Mouse (Mus musculus): ENCODE data around the gene Taar2.

- TF ChIP-seq CTCF (conservative IDR thresholded peaks at IDR 0.05; ENCODE audit: insufficient read depth, insufficient read length, low read depth, low read length) = no peak
- TF ChIP-seq POLR2A (IDR thresholded peaks at IDR 0.05; ENCODE audit: low read depth, low read length) = no peak
Measured at GRCm38 (mm10) chr10:23977958-23978357, 39.6 kb downstream of the Taar2 start.

All from kidney, adult 2 months (tissue).